Mouse (Mus musculus) hindbrain, postnatal 0 days (tissue): ENCODE results near the gene Gm37240. TPM values are rescaled to one million over a fixed set of nuclear protein-coding genes. Genes with fewer than 3 reads are reported as not detected.

Experiments used
- ATAC-seq: fragments of 200-750 bp; cut with Nextera tagmentation; 2 replicates; pipeline ENCODE4 v1.8.0; 2017; ENCODE audit warnings: mild to moderate bottlenecking, moderate TSS enrichment, moderate library complexity
- DNase-seq: peaks from one replicate; pipeline ENCODE4 v3.0.0-alpha.2; 2015; ENCODE audit warnings: low spot score
- H3K27ac ChIP-seq: fragments of 300-500 bp; sonication (generic); 2 replicates; pipeline ENCODE4 v1.5.1; 2014; ENCODE audit warnings: mild to moderate bottlenecking
- H3K27me3 ChIP-seq: fragments of 300-500 bp; sonication (generic); 2 replicates; pipeline ENCODE4 v1.6.1; 2014; ENCODE audit warnings: low read length, mixed read lengths; ENCODE audit not compliant: insufficient read depth
- H3K36me3 ChIP-seq: fragments of 300-500 bp; sonication (generic); 2 replicates; pipeline ENCODE4 v1.6.1; 2014; ENCODE audit warnings: low read length, mixed read lengths; ENCODE audit not compliant: insufficient read depth
- H3K4me1 ChIP-seq: fragments of 300-500 bp; sonication (generic); 2 replicates; pipeline ENCODE4 v1.6.1; 2014; ENCODE audit warnings: antibody characterized with exemption, low read length, mixed read lengths; ENCODE audit not compliant: insufficient read depth
- H3K4me2 ChIP-seq: fragments of 300-500 bp; sonication (generic); 2 replicates; pipeline ENCODE4 v1.6.1; 2014; ENCODE audit warnings: low read depth, mild to moderate bottlenecking, low read length, moderate library complexity, mixed read lengths
- H3K4me3 ChIP-seq: fragments of 300-500 bp; sonication (generic); 2 replicates; pipeline ENCODE4 v1.5.1; 2014; ENCODE audit warnings: low read length
- H3K9ac ChIP-seq: fragments of 300-500 bp; sonication (generic); replicated peaks from 2 replicates; pipeline ENCODE4 v1.6.1; 2014; ENCODE audit warnings: mild to moderate bottlenecking, low read length, moderate library complexity, mixed read lengths
- H3K9me3 ChIP-seq: fragments of 300-500 bp; sonication (generic); 2 replicates; pipeline ENCODE4 v1.6.1; 2016; ENCODE audit warnings: low read length, mixed read lengths
- CTCF ChIP-seq: IDR thresholded peaks from 2 replicates; pipeline ENCODE4 v1.5.1; 2016; ENCODE audit warnings: antibody characterized with exemption, control low read depth, low read depth
- WGBS: fragments of 180-500 bp; shearing (Covaris S2); extraction: QIAGEN DNeasy Blood & Tissue Kit; methylation state at CpG from one replicate; pipeline ENCODE4 v1.1.7; 2014; 5-methylcytosine and 5-hydroxymethylcytosine counted together
- polyA plus RNA-seq: library from polyadenylated mRNA; unstranded; fragments of >200 nt; fragmentation: Nextera tagmentation; extraction: Ambion mirVana; gene quantifications from 2 replicates; pipeline ENCODE4 v1.2.1, GENCODE M21; 2015
- total RNA-seq: library from RNA; depleted of rRNA; stranded (reverse); fragments of >200 nt; gene quantifications from 2 replicates; pipeline ENCODE4 v1.2.3, GENCODE M21; 2014

Gene Gm37240
- total and polyA plus RNA-seq, 2 experiments from 2014 or later = 1.5 TPM; not detected in 1

DNA sequence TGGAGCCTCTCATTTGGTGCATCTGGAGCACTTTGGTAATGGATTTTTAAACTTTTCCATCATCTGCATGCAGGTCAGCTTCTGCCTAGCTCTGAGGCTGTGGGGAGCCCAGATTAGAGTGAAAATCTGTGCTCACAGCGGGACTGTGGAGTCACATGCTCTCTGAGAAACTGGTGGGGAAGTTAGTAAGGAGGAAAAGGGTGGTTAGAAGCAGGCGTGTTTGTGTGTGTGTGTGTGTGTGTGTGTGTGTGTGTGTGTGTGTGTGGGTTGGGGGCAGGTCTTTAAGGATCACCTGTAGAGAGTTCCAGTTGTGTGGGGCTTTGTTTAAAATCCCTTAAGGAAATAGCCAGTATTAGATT is 1199.9 kb downstream of the Gm37240 start:
- no peaks in the 10 kb centered on the region for H3K36me3 ChIP-seq
- no peak for DNase-seq
- ATAC-seq = no peak
- no peak overlapping the region for H3K4me3 ChIP-seq
- 50% methylated on average over 2 of the region's 2 CpGs for whole genome bisulfite sequencing
- no peak for TF ChIP-seq CTCF
- no peak overlapping the region for H3K27ac ChIP-seq
- H3K4me1 ChIP-seq = no peaks in the 10 kb centered on the region
- no peak overlapping the region for H3K4me2 ChIP-seq
- H3K27me3 ChIP-seq = no peaks in the 10 kb centered on the region
- H3K9ac ChIP-seq = no peak overlapping the region
- no peaks in the 10 kb centered on the region for H3K9me3 ChIP-seq

GRCm38 (mm10) chr3:84686799-84687487 is 1200.4 kb downstream of the Gm37240 start:
- H3K4me2 ChIP-seq = no peak overlapping the region
- 62% methylated on average over 7 of the region's 7 CpGs for WGBS
- DNase-seq (no peak), ATAC-seq (0 out of 2 replicates have a peak, but pooled peaks have one; percentile 39)
- no peak overlapping the region for H3K9ac ChIP-seq
- no peaks in the 10 kb centered on the region for H3K4me1 ChIP-seq
- H3K4me3 ChIP-seq = no peak overlapping the region
- H3K36me3 ChIP-seq = no peaks in the 10 kb centered on the region
- no peaks in the 10 kb centered on the region for H3K27me3 ChIP-seq
- TF ChIP-seq CTCF = no peak
- no peaks in the 10 kb centered on the region for H3K9me3 ChIP-seq
- no peak overlapping the region for H3K27ac ChIP-seq

DNA sequence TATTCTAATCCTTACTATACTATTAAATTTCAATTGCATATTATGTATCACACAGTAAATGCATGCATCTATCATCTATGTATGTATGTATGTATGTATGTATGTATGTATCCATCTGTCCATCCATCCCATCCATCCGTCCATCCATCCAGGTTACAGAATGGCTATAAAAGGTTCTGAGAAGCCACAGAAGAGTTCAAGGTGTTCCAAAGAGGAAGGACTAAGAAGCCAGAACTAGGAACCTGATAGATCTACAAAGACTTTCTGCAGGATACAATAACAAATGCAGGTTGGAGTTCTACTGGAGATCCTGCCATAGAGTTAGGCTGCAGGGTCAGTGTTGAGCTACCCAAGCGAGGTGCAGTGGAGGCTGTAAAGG is 1201.0 kb downstream of the Gm37240 start:
- DNase-seq = no peak
- Histone ChIP-seq H3K4me1 (no peaks in the 10 kb centered on the region), H3K9ac (no peak overlapping the region), H3K27me3 (no peaks in the 10 kb centered on the region), H3K4me3 (no peak overlapping the region), H3K36me3 (no peaks in the 10 kb centered on the region), H3K9me3 (no peaks in the 10 kb centered on the region), H3K27ac (no peak overlapping the region), H3K4me2 (no peak overlapping the region)
- no peak for TF ChIP-seq CTCF
- no peak for ATAC-seq
- 95% methylated on average over 2 of the region's 2 CpGs for WGBS

DNA sequence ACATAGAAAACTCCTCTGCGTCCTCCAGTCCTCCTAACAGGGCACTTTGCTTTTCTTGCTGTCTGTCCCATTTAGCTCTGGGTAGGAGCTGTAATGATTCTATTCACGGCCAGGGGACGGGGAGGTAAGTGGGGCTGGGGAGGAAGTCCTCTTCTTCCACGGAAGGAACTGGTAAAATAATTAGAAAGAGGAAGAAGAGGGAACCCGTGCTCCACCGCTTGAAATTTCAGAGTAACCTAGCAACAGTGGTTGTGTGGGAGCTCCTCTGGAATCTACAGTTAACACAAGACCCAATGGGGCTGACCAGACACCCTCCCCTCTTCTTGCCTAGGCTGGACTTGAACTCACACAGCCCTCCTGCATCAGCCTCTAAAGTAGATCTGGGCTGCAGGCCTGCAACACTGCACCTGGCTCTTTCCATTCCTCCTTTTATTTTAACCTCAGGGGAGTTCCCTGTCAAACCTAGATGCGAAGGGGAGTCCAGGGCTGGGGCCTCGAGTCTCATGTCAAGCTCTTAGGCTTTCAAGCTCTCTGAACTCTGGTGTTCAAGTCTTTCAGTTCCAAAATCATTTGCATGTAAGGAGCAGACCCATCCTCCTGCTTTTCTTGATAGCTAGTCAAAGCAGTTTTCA is 1201.5 kb downstream of the Gm37240 start:
- Histone ChIP-seq H3K4me3 (no peak overlapping the region), H3K9me3 (no peaks in the 10 kb centered on the region), H3K36me3 (no peaks in the 10 kb centered on the region), H3K27me3 (no peaks in the 10 kb centered on the region), H3K4me1 (no peaks in the 10 kb centered on the region), H3K9ac (no peak overlapping the region), H3K4me2 (no peak overlapping the region), H3K27ac (no peak overlapping the region)
- DNase-seq (no peak), ATAC-seq (no peak)
- TF ChIP-seq CTCF = no peak
- WGBS = 70% methylated on average over 8 of the region's 8 CpGs

GRCm38 (mm10) chr3:84683788-84684187 is 1203.5 kb downstream of the Gm37240 start:
- Histone ChIP-seq H3K36me3 (no peaks in the 10 kb centered on the region), H3K27ac (no peak overlapping the region), H3K27me3 (no peaks in the 10 kb centered on the region), H3K4me1 (no peaks in the 10 kb centered on the region), H3K9me3 (no peaks in the 10 kb centered on the region), H3K9ac (no peak overlapping the region), H3K4me2 (no peak overlapping the region), H3K4me3 (no peak overlapping the region)
- 95% methylated on average over 6 of the region's 6 CpGs for whole genome bisulfite sequencing
- no peak for ATAC-seq
- no peak for DNase-seq
- TF ChIP-seq CTCF = no peak

GRCm38 (mm10) chr3:84681699-84682098 is 1205.6 kb downstream of the Gm37240 start:
- TF ChIP-seq CTCF = no peak

GRCm38 (mm10) chr3:84680062-84680461 is 1207.3 kb downstream of the Gm37240 start:
- Histone ChIP-seq H3K27ac (no peak overlapping the region), H3K4me2 (no peak overlapping the region), H3K27me3 (no peaks in the 10 kb centered on the region), H3K4me1 (no peaks in the 10 kb centered on the region), H3K9ac (no peak overlapping the region), H3K4me3 (no peak overlapping the region), H3K9me3 (no peaks in the 10 kb centered on the region), H3K36me3 (no peaks in the 10 kb centered on the region)
- DNase-seq (no peak), ATAC-seq (no peak)
- 97% methylated on average over 7 of the region's 7 CpGs for WGBS
- no peak for TF ChIP-seq CTCF

More at GRCm38 (mm10) chr3:84681699-84682098, 1205.6 kb downstream of the Gm37240 start:
- H3K9me3 ChIP-seq = no peaks in the 10 kb centered on the region
- ATAC-seq = no peak
- no peaks in the 10 kb centered on the region for H3K4me1 ChIP-seq
- DNase-seq = no peak
- H3K27ac ChIP-seq = no peak overlapping the region
- H3K4me3 ChIP-seq = no peak overlapping the region
- H3K4me2 ChIP-seq = no peak overlapping the region
- H3K27me3 ChIP-seq = no peaks in the 10 kb centered on the region
- 90% methylated on average over 8 of the region's 8 CpGs for WGBS
- no peak overlapping the region for H3K9ac ChIP-seq
- H3K36me3 ChIP-seq = no peaks in the 10 kb centered on the region
